Mouse (Mus musculus) skeletal muscle tissue, adult 2 months (tissue): ENCODE data around the gene Csk.
A peak's percentile ranks its signal among the peaks of the same experiment; 100 is the strongest.

Source experiments
- DNase-seq: peaks from one replicate; pipeline ENCODE4 v3.0.0-alpha.2; 2012; ENCODE audit warnings: low read depth, low spot score

Csk gene

DNA sequence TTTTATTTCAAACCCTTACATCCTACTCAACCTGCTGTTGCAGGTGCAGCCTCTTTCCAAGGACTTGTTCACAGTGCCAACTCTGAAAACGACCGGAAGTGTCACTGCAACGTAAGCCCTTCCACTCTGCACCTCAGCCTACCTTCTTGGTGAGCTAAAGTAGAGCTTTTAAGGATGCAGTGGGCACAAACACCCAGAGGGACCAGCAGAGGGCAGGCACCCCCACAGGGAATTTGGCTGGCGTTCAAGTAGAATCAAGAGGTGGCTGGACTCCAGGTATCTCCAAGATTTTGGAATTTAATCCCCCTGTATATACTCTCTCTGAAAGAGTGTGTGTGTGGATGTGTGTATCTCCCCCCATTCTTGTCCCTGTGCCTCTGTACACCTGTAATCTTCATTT is 4.4 kb upstream of the Csk start:
- DNase-seq: no peak

DNA sequence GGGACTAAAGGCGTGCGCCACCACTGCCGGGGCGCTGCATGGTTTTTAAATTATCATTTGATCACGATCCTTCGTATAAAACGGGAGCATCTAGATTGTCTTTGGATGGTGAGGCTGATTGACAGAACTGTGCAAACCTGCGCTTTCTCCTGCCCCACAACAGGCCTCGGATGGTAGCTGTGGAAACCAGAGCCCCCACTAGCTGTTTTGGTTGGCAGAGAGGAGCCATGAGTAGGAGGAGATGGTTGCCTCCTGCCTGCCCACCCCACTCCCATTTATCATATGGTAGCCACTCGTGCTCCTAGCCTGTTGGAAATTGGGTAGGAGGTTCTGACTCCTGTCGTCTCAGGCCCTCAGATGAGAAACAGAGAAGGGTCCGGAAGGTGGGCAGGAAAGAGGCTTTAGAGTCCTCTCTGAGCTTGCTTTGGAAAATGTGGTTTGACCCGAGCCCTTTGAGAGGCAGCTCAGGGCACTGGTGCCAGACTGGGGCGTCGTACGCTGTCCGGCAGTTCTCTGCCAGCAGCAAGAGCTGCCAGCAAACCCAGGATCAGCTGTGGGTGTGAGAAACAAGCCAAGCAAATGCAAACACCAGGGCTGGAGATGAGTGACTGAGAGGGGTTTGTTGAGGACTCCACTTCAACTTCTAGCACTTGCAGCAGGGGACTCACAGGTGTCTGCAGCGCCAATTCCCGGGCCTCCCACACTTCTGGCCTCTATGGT is 3.4 kb upstream of the Csk start:
- DNase-seq: no peak

DNA sequence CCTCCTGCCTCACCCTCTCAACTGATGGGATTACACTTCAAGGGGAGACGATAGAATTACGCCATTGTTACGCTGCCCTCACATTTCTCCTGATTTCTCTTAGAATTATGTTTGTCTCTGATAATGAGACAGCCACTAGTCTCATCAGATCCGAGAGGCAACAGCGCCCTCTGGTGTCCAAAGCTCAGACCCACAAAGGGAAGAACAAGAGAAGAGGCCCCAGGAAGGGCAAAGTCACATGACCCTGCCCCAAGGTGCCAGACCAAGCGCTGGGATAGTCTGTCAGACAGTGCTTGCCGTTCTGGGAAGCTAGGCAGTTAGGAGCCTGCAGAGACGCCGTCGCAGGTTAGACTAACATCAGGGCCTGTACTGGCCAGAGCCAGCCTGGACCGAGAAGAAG is 2.3 kb upstream of the Csk start:
- DNase-seq: peak; percentile 91

DNA sequence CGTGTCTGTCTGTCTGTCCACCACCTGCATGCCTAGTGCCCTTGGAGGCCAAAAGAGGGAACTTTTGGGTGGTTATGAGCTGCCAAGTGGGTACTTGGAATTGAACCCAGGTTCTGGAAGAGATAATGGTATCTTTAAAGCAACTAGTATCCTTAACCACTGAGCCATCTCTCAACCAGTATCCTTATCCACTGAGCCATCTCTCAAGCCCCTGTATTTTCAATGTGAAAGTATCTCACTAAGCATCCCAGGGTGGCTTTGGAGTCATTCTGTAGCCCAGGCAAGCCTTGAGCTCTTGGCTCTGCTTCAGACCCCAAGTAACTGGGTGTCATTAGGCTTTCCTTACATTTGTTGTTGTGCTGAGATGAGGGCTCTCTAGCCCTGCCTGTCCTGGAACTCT is 1.5 kb upstream of the Csk start:
- no peak for DNase-seq

DNA sequence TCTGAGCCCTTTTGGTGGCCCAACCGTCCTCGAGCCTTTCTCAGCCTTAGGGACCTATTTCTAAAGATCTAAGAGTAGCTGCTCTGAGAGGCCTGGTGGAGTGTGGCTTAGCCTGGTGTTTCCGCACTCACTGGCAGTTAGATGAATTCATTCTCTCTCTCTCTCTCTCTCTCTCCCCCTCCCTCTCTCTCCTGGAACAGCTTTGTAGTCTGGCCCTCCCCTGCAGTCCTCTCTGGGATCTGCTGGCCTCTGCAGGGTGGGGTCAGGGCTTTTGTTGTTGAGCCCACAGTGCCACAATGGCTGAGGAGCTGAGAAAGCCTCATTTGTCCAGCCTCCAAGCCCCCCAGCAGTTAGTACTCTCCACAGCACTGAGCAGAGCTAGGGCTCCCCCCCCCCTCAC is 576 bp downstream of the Csk start:
- no peak for DNase-seq

DNA sequence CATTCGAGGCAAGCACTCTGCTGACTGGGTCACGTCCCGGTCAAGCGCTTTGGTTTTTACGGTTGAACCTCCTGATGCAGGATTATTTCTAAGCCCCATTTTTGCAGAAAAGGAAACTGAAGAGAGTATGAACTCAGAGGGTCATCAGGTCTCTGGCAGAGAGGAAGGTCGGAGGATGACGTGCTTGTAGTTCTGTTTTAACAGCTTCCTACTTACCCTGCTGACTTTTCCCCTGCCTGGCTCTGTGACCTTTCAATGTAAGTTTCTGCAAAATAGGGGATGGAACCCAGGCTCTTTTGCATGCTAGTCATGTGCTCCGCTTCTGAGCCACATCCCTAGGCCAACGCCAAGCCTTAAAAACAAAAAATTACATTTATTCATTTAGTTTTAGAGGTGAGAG is 1.1 kb downstream of the Csk start:
- DNase-seq: no peak

DNA sequence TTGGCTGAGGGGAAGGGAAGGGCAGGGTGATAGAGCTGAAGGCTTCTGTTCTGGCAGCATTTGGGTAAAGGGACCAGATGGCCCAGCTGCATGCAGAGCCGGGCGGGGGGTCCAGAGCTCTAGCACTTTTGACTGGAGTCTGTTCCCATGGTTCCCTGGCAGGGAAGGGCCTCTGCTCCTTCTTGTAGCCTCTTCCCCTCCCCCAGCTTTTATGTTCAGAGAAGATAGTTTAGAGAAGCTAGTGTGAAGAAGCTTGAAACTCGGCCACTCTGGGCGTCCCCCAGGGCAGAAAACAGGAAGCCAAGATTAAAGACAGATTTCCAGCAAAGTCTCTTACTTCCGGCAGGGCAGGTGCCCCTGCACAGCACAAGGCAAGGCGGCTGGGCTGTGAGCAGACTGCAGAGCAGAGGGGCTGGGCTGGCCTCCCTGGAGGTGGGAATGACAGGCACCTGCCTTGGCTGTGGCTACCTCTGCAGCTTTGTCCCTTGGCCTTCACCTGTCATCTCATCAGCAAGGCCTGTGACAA is 2.6 kb downstream of the Csk start:
- DNase-seq: no peak

DNA sequence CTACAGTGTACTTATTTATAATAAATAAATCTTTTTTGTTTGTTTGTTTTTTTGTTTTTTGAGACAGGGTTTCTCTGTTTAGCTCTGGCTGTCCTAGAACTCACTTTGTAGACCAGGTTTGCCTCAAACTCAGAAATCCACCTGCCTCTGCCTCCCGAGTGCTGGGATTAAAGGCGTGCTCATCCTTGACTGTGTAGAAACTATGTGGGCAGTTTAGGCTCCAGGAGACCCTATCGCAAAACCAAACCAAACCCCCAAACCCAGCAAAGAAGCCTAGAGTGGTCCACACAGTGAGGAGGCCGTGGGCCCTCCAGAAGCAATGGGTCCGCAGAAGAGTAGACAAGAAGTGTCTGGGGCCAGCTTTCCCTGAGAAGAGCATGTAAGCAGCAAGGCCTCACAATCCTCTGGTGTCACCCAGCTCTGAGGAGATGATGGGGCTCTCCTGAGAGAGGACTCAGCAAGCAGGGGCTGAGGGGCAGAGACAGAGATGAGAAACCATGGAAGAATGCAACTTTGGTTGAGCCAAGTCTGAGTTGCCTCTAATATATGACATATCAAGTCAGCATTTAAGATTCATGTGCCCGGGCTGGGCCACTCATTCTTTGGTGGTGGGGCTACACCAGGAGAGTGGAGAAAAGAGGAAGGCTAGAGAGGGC is 3.2 kb downstream of the Csk start:
- no peak for DNase-seq

DNA sequence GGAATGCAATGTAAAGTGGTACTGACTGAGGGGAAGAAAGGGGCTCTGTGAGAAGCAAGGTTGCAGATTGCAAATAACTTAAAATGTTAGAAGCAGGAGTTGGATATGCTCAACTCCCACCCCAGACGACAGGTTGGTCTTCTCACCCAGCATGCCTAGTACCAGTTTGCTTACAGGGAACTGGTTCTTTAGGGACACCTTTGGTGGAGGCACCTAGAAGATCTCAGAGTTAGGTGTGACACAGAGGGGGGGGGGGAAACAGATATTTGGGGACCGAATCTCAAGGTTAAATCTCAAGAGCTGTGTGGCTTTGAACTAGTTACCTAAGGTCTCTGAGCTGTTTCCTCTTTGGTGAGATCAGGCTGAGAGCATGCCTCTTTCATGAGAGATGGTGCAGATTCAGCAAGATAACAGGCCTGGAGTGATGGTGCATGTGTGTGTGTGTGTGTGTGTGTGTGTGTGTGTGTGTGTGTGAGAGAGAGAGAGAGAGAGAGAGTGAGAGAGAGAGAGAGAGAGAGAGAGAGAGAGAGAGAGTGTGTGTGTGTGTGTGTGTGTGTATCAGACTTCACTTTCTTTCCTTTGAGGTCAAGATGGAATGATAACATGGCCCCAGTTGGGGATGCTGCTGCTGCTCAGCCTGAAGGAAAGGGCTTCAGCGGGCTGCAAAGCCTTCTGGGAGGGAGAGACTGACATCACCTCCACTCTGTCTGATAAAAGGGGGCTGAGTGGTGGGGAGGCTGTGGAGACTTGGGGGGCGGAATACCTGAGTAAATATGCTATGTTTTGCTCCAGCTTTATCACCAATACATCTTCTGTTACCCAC is 5.9 kb downstream of the Csk start:
- DNase-seq: no peak

DNA sequence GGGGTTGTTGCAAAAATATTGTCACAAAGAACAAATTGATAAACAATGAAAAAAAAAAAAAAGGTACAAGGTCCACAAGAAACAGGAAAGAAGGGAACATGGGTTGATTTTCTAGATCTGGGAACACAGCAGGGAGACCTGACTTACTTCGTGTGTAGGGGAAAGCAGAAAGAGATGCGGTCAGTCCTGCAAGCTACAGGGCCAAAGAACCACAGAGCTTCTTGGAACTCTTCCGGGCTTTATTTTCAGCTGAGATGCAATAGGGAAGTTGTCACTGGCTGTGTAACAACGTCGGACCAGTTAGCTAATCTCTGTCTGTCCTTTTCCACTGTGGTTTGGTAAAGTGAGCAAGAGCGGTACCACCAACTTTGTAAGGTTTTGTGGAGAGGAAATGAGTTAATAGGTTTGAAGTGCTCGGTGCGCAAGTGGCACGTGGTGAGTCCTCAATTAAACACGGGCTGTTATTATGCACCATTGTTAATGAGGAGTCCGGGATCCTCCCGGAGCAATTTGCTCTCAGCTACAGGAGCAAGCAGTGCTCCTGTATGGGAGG is 6.8 kb downstream of the Csk start:
- no peak for DNase-seq

DNA sequence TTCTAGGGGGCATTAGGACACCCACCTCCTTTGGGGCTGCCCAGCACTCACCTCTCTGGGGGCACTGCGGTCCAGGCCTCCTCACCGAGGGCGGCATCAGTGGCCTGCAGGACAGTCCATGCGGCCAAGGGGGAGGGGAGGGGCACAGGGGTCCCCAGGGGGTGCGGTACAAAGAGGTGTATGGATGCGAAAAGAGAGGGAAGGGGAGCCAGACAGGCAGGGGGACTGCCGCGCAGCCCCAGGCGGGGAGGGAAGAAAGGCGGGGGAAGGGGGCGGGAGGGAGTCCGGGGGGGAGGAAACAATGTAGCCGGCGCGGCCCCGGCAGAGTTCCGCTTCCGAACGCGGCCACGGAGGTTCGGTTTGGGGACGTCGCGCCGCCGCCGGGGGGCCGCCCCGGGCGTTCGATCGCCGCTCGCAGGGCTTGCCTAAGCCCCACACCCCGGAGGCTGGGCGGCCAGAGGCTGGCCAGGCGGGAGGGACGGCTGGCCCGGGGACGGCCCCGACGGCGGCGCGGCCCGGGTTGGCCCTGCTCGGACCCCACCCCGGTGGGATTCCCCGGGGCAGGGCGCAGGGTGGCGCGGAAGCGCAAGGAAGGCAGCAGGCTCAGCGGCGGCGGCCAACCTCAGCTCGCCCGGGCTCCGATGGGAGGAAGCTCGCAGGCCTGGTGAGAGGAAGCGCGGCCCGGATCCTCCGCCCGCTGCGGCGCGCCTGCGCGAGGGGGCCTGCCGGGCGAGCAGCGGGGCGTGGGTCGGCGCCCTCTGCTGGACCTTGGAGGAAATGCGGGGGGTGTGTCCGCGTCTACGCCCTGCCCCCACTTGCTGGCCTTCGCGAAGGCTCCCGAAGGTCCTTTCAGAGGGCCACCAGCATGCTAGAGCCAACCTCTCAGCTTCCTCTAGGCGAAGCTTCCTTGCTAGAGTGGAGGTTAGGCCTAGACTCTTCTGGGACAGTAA is 8.2 kb downstream of the Csk start:
- DNase-seq: peak; percentile 88

DNA sequence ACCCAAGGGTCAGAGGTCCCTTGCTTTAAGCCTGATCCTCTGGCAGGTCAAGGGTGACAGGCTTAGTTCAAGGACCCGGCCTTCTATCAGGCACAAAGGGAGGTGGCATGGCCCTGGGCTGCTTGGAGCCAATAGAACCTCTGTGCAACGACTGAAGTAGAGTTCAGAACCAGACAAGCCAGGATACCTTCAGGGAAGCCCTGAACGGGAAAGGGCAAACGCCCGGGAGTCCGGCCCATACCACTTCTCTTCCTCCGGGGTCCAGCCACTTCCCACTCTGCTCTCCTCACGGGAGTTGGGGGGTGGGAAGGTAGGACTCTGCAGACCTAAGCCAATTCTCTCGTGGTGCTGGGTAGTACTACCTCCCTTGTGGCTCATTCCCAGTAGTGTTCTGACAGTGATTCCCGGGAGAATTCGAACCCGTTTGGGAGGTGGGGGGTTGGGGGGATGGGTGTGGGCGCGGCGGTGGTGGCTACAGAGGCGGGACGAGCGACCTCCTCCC is 8.9 kb downstream of the Csk start:
- no peak for DNase-seq

DNA sequence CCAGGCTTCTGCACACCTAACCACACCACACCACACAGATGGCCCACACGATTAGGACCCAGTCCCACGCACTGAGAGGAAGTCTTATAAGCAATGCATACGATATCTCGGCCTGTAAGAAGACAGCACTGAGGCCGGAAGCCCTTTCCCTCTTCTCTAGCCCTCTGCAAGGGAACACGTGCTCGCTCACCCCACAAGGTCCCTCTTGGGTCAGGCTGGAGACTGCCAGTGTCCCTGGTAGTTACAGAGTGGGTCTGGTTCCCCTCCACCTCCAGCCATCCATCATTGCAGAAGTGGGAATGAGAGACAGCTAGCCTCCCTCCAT is 9.6 kb downstream of the Csk start:
- no peak for DNase-seq

DNA sequence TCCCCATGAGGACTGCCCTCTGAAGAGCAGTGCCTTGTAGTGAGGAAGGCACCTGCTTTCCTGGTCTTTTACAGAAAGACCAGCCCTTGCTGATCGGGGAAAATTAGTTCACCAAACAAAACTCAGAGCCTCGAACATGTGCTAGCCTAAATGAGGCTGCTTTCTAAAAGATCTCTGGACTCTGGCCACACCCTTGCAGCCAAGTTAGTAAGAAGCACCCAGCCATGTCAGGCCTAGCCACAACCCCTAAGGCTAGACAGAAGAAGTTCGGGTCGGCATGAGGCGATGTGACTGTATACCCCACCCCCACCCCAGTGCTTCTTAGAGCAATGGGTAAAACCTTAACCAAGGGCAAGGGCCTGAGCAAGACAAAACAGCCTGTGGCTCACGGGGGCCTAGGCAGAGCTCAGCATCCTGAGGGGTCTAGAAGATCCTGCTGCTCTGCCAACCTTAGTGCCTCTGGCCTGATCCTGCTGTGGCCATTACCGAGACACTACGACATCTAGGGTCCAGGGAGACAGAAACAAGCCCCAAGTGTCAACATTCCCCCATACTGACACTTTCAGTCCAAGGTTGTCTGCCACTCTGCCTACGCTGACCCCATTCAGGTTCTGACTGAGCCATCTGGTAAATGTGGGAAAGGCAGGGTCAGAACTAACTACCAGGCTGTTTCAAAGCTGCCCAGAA is 10.1 kb downstream of the Csk start:
- DNase-seq: no peak

DNA sequence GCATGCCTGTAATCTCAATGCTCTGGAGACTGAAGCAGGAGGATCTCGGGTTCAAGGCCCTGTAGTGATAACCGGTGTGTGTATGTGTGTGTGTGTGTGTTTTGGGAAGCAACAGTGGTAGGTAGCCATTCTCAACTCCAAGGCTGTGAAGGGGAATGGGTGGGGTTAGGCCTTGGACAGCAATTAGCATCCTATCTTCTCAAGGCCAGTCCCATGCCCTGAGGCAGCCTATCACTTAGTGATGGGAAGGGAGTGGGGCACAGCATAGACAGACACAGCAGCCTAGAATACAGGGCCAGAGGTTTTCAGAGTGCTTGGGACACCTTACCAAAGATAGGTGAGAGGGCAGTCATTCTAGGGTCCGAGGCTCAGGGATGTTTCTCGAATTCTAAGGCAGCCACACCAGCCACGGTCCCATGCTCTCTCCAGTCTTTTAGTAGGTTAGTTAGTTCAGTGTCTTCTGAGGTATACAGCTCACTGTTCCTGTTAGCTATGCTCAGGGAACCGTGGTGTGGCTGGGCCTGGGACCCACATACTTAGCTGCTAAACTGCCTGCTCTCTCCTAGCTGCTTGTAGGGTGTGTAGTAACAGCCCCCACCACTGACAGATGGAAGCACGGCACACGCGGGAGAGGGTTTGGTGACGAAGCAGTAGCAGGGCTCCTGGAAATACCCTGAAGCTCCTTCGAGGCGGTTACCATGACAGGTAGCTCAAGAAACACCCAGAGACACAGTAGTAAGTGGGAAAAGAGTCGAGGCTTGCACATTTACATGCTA is 11.5 kb downstream of the Csk start:
- no peak for DNase-seq

DNA sequence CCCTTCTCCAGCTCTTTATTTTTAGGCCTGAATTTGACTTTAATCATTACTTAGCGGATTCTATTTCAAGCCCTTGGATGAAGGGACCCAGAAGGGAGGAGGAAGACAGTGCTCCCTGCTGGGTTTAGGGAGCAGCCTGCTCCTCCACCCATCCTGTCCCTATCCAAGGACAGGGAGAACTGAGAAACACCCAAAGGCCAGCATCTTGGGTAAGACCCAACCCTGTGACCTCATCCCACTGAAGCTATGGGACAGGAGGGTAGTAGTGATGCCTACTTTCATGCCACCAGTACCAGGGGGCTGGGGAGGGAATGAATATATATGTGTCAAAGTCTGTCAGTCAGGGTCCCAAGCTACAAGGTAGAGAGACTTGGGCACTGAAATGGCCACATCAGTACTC is 12.4 kb downstream of the Csk start:
- DNase-seq: no peak

DNA sequence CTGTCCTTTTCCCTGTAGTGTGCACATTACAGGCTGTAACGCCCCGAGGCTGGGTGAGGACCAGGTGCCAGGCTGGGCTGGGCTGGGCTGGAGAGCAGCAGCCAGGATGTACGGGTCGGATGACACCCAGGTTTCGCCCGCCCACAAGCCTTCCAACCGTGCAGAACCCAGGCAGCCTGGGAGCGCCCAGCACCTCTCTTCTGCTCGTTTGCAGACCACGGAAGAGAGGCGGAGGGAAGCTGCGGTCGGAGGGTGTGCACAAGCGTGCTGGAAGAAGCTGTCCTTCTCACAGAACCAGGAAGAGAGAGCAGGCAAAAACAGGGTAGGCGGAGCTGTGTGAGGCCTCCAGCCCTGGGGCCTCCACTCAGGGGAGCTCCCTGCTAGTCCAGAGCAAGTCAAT is 13.0 kb downstream of the Csk start:
- peak; percentile 77 for DNase-seq

DNA sequence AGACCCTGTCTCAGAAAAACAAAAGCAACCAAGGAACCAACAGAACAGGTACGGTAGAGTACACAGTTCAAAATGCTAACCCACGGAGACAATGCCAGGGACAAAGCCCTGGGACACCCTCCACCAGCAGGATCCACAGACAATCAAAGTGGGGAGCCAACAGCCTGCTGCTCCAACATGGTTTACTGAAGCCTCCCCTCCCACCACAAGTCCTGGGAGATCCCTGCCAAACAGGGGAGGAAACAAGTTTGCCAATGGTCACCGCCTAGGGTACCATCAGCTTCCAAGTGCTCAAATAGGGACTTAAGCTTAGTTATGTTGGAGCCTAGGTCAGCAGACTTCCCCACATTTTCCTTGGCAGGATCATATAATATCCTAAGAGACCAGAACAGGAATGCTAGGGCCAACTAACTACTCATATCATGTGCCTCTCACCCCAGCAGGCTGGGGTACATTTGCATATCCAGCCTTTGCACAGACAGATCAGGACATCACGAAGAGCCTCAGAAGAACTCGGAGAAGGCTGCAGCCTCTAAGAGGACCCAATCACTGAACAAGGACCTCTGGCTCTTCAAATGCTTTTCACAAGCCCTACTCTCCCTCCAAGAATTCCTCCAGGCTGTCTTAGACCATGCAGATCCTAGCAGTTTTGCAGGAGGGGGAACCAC is 13.6 kb downstream of the Csk start:
- DNase-seq: peak; percentile 52
